Mouse (Mus musculus): ENCODE results near the gene Ddx20.
"Not testable (repeated sequence)": the region's sequence is repeated elsewhere in the genome, so short reads cannot be mapped to it uniquely, and the experiment has no call there.

- not testable (repeated sequence) for TF ChIP-seq POLR2AphosphoS5 (IDR thresholded peaks at IDR 0.05; ENCODE audit: borderline replicate concordance, low read depth, low read length); ZMIZ1 (IDR thresholded peaks at IDR 0.05; ENCODE audit: low read depth, low read length); POLR2A (IDR thresholded peaks at IDR 0.05; ENCODE audit: control insufficient read depth in 1 of 2, insufficient read depth in 1 of 2, low read depth in 1 of 2, low read length in 2 of 2, poor library complexity in 1 of 2); MAZ (IDR thresholded peaks at IDR 0.05; ENCODE audit: low read depth, low read length)
- TF ChIP-seq CTCF (IDR thresholded peaks at IDR 0.05 in 2 of 3, conservative IDR thresholded peaks at IDR 0.05 in 1 of 3; ENCODE audit: control insufficient read depth in 1 of 3, insufficient read depth in 1 of 3, low read depth in 2 of 3, low read length in 3 of 3, poor library complexity in 1 of 3, severe bottlenecking in 1 of 3) = peak in 2 of 3 experiments; percentile 12 to 24; a peak in 2 of 6 replicates
- TF ChIP-seq ETS1 (IDR thresholded peaks at IDR 0.05; ENCODE audit: low read depth, low read length) = peak; percentile 12; the same call in 1 of the 2 replicates
- TF ChIP-seq SMC3 (IDR thresholded peaks at IDR 0.05; ENCODE audit: low read depth, low read length) = peak; percentile 41; the same call in 1 of the 2 replicates
Observed at GRCm38 (mm10) chr3:105700786-105701185, 13.4 kb upstream of the Ddx20 start.

Measured in MEL (cell line).